Mouse (Mus musculus) heart, embryonic 15.5 days (tissue): ENCODE measurements around the gene Rnf149. TPM values are rescaled to one million over a fixed set of nuclear protein-coding genes. Genes with fewer than 3 reads are reported as not detected.

ENCODE experiments used
- ATAC-seq: fragments of 200-750 bp; cut with Nextera tagmentation; replicated peaks from 2 replicates; pipeline ENCODE4 v1.8.0; 2017; ENCODE audit warnings: low read depth, moderate TSS enrichment; ENCODE audit not compliant: insufficient number of reproducible peaks, insufficient read depth, low FRiP score
- H3K27ac ChIP-seq: fragments of 300-500 bp; sonication (generic); 2 replicates; pipeline ENCODE4 v1.5.1; 2015; ENCODE audit warnings: mild to moderate bottlenecking, inconsistent platforms
- H3K27me3 ChIP-seq: fragments of 300-500 bp; sonication (generic); 2 replicates; pipeline ENCODE4 v1.6.1; 2015; ENCODE audit warnings: inconsistent platforms
- H3K36me3 ChIP-seq: fragments of 300-500 bp; sonication (generic); 2 replicates; pipeline ENCODE4 v1.6.1; 2015; ENCODE audit warnings: mild to moderate bottlenecking, inconsistent platforms
- H3K4me1 ChIP-seq: fragments of 300-500 bp; sonication (generic); replicated peaks from 2 replicates; pipeline ENCODE4 v1.6.1; 2015; ENCODE audit warnings: inconsistent platforms
- H3K4me2 ChIP-seq: fragments of 300-500 bp; sonication (generic); 2 replicates; pipeline ENCODE4 v1.6.1; 2015; ENCODE audit warnings: inconsistent platforms, mild to moderate bottlenecking, moderate library complexity
- H3K4me3 ChIP-seq: fragments of 300-500 bp; sonication (generic); 2 replicates; pipeline ENCODE4 v1.5.1; 2015; ENCODE audit warnings: mild to moderate bottlenecking, inconsistent platforms
- H3K9ac ChIP-seq: fragments of 300-500 bp; sonication (generic); 2 replicates; pipeline ENCODE4 v1.6.1; 2015; ENCODE audit warnings: mild to moderate bottlenecking, inconsistent platforms
- H3K9me3 ChIP-seq: fragments of 300-500 bp; sonication (generic); replicated peaks from 2 replicates; pipeline ENCODE4 v1.6.1; 2016; ENCODE audit warnings: inconsistent platforms
- WGBS: fragments of 180-500 bp; shearing (Covaris S2); methylation state at CpG from one replicate; pipeline ENCODE4 v1.1.7; 2015; ENCODE audit warnings: mixed read lengths; 5-methylcytosine and 5-hydroxymethylcytosine counted together
- polyA plus RNA-seq: library from polyadenylated mRNA; unstranded; fragments of >200 nt; fragmentation: Nextera tagmentation; extraction: Ambion mirVana; gene quantifications from 2 replicates; pipeline ENCODE4 v1.2.1, GENCODE M21; 2015

Rnf149 gene
- polyA plus RNA-seq, 1 experiment from 2014 or later, result 11.6 TPM

DNA sequence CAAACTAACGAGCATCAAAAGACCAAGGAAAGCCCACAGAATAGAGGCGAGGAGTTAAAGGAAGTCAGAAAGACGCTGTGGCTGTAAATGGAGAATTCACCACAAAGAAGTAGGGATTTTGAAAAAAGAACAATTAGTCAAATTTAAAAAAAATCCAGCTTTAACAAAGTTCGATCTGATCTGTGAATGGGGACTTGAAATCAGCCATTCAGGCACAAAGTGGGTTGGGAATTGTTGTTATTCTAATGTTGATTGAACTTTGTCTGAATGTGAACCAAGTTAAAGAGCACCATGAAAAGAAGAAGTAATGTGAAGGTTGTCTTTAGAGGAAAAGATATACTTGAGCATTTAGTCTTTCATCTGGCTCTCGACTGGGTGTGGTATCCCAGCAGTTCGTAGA is 48.9 kb downstream of the Rnf149 start:
- no peaks in the 10 kb centered on the region for H3K9me3 ChIP-seq
- no peaks in the 10 kb centered on the region for H3K4me1 ChIP-seq
- no peak overlapping the region for H3K4me3 ChIP-seq
- no peaks in the 10 kb centered on the region for H3K27me3 ChIP-seq
- ATAC-seq, result no peak
- H3K27ac ChIP-seq, result no peak overlapping the region
- no peak overlapping the region for H3K9ac ChIP-seq
- H3K4me2 ChIP-seq, result no peak overlapping the region
- H3K36me3 ChIP-seq, result no peaks in the 10 kb centered on the region
- WGBS, result 67% methylated on average over 6 of the region's 6 CpGs

DNA sequence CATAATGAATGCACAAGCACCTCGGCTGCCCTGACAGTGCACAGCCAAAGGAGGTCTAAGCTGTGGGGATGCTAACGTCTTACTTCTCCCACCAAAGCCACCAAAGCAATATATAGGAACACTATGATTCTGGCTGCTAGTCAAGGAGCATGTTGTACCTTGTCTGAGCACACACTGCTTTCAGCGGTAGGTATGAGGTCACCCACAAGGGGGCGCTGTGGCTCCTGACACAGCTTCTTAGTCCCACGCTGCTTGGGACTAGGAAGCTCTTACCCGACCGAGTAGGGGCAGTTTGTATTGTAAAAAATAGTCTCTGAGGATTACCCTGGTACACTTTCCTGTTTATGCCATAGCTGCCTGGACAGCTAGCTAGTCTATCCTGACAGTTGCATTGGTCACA is 49.8 kb downstream of the Rnf149 start:
- no peaks in the 10 kb centered on the region for H3K36me3 ChIP-seq
- no peaks in the 10 kb centered on the region for H3K4me1 ChIP-seq
- no peak overlapping the region for H3K9ac ChIP-seq
- 11% methylated on average over 7 of the region's 7 CpGs for WGBS
- ATAC-seq, result no peak
- no peak overlapping the region for H3K4me3 ChIP-seq
- H3K27me3 ChIP-seq, result no peaks in the 10 kb centered on the region
- H3K27ac ChIP-seq, result no peak overlapping the region
- H3K9me3 ChIP-seq, result no peaks in the 10 kb centered on the region
- H3K4me2 ChIP-seq, result no peak overlapping the region

DNA sequence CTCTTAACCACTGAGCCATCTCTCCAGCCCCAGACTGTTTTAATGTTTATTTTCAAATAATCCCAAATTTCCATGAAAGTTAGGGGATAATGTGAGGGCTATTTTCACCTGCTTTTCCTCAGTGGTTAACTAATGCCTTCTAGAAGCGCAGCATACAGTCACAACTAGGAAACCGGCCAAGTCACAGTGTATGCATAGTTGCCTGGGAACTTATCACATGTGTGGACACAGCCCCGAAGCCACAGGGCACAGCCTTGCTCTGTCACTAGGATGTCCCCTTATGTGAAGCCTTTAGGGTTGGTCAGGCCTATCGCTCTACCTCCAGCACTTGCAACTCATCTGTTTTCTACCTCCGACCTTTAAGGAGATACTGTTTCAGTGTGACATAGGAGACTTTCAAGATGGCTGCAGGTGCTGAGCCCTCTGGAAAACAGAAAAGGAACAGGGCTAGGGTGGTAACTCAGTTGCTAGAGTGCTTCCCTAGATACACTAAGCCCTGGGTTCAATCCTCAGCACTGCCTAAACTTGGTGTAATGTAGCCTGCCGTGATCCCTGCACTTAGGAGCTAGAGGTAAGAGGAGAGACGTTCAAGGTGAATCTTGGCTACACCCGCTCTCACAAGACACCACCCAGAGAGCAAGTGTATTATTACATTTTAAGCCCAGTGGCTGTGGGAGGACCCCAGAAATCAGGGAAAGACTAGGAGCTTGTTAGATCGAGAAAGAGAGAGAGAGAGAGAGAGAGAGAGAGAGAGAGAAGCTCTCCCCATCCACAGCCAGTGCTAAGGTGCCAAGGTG is 50.6 kb downstream of the Rnf149 start:
- no peaks in the 10 kb centered on the region for H3K27me3 ChIP-seq
- H3K4me2 ChIP-seq, result no peak overlapping the region
- H3K27ac ChIP-seq, result no peak overlapping the region
- no peaks in the 10 kb centered on the region for H3K36me3 ChIP-seq
- no peaks in the 10 kb centered on the region for H3K9me3 ChIP-seq
- no peak overlapping the region for H3K9ac ChIP-seq
- ATAC-seq, result no peak
- WGBS, result 69% methylated on average over 9 of the region's 9 CpGs
- H3K4me3 ChIP-seq, result no peak overlapping the region
- H3K4me1 ChIP-seq, result no peaks in the 10 kb centered on the region

DNA sequence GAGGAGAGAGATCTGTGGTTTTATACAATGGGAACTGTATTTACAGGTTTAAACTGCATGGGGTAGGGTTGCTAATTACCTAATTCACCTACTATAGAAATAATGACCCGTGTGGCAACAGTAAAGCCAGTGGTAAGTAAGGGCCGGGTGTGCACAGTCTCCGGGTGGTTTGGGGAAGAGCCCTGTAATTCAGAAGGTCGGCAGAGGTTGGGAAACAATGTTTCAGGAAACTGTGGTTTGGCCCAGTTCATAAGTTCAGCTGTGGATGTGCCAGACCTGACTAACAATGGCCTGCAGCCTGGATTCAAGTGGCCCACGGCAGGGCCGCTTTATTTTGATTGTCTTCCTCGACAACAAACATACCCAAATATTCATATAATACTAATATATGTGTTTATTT is 51.4 kb downstream of the Rnf149 start:
- WGBS, result 66% methylated on average over 7 of the region's 7 CpGs
- ATAC-seq, result no peak
- H3K4me1 ChIP-seq, result no peaks in the 10 kb centered on the region
- no peak overlapping the region for H3K4me3 ChIP-seq
- H3K36me3 ChIP-seq, result no peaks in the 10 kb centered on the region
- H3K27ac ChIP-seq, result no peak overlapping the region
- H3K9me3 ChIP-seq, result no peaks in the 10 kb centered on the region
- H3K4me2 ChIP-seq, result no peak overlapping the region
- H3K27me3 ChIP-seq, result no peaks in the 10 kb centered on the region
- no peak overlapping the region for H3K9ac ChIP-seq

DNA sequence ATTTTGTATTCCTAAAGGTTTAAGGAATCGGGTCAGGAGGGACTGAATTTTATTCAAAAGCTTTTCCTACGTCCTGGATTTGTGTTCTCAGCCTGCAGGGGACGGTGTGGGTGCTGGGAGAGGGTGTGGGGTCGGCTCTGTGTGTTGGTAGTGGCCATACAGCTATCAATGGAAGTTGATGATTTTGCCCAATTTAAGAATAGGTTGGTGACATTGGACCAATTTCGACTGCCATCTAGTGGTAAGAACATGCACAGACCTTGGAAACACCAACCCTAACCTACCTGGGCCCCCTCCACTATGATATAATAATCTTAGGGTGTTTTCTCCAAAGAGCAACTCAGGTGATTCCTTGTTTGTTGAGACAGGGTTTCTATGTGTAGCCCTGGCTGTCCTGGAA is 54.7 kb downstream of the Rnf149 start:
- ATAC-seq, result no peak
- 27% methylated on average over 5 of the region's 5 CpGs for WGBS
- Histone ChIP-seq H3K27me3 (no peaks in the 10 kb centered on the region), H3K27ac (no peak overlapping the region), H3K9ac (no peak overlapping the region), H3K4me3 (no peak overlapping the region), H3K9me3 (no peaks in the 10 kb centered on the region), H3K4me1 (no peaks in the 10 kb centered on the region), H3K36me3 (no peaks in the 10 kb centered on the region), H3K4me2 (no peak overlapping the region)

DNA sequence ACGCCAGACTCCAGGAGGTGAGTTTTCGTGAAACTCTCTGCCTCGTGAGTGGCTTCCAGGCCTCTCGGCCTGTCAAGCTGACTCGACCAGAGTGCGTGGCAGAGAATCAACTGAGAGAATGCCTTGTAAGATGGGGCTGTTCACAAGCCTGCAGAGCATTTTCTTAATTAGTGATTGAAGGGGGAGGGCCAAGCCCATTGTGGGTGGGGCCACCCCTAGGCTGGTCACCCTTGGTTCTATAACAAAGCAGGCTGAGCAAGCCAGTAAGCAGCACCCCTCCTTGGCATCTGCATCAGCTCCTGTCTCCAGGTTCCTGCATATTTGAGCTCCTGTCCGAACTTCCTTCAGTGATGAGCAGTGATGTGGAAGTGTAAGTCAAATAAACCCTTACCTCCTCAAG is 55.9 kb downstream of the Rnf149 start:
- 88% methylated on average over 7 of the region's 7 CpGs for WGBS
- Histone ChIP-seq H3K4me1 (no peaks in the 10 kb centered on the region), H3K36me3 (no peaks in the 10 kb centered on the region), H3K4me3 (no peak overlapping the region), H3K27ac (no peak overlapping the region), H3K9ac (no peak overlapping the region), H3K4me2 (no peak overlapping the region), H3K9me3 (no peaks in the 10 kb centered on the region), H3K27me3 (no peaks in the 10 kb centered on the region)
- ATAC-seq, result no peak

DNA sequence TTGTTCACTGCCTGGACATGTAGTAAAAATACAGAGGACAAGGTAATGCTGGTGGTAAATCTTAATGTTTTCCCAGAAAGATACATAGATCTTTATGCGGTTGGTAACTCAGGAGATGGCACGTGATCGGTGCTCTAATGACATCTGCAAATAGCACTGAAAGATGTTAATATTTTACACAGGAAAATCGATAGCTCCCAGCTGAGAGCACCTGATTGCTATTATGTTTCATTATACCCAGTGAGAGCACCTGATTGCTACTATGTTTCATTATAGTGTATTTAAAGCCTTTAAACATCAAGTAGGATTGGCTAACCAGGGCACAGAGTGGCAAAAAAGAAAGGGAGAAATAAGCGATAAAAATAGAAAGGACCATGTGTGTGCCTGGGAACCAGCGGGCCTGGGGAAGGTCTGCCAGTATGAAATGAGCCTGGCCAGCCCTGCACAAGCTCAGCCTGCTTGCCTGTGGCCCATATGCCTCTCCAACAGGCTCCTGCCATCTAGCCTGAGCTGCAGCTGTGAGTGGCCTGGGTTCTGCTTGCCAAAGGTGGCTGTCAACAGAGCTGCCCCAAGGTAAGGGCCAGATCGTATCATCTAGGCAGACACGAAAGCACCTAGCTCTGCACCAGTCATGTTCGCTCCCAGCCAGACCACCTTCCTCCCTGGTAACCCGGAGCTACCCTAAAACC is 61.8 kb downstream of the Rnf149 start:
- H3K4me3 ChIP-seq, result no peak overlapping the region
- H3K9me3 ChIP-seq, result no peaks in the 10 kb centered on the region
- WGBS, result 79% methylated on average over 10 of the region's 10 CpGs
- H3K27ac ChIP-seq, result no peak overlapping the region
- no peaks in the 10 kb centered on the region for H3K36me3 ChIP-seq
- H3K4me2 ChIP-seq, result no peak overlapping the region
- no peak overlapping the region for H3K9ac ChIP-seq
- H3K4me1 ChIP-seq, result no peaks in the 10 kb centered on the region; the same call in 1 of the 2 replicates
- no peaks in the 10 kb centered on the region for H3K27me3 ChIP-seq
- no peak for ATAC-seq

DNA sequence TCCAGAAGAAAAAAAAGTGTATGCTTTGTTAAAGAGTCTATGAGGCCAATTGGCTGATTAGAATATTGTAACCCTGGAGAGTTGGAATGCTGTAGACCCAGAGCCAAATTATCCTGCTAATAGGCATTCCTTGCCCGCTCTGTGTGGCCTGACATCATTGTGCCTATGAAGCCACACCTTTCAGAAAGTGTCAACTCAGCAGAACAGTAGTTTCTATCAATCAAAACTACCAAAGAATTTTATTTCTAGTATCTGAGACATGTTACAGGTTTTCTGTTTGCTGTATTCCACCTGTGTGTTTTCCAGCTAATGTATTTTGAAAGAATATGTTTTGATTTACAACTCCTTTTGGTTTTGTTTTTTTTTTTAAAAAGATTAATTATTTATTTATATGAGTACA is 65.0 kb downstream of the Rnf149 start:
- Histone ChIP-seq H3K4me2 (no peak overlapping the region), H3K9me3 (no peaks in the 10 kb centered on the region), H3K4me1 (no peaks in the 10 kb centered on the region; the same call in 1 of the 2 replicates), H3K27ac (no peak overlapping the region), H3K9ac (no peak overlapping the region), H3K27me3 (no peaks in the 10 kb centered on the region), H3K4me3 (no peak overlapping the region), H3K36me3 (no peaks in the 10 kb centered on the region)
- WGBS, result 79% methylated on average over 1 of the region's 1 CpGs
- ATAC-seq, result no peak

DNA sequence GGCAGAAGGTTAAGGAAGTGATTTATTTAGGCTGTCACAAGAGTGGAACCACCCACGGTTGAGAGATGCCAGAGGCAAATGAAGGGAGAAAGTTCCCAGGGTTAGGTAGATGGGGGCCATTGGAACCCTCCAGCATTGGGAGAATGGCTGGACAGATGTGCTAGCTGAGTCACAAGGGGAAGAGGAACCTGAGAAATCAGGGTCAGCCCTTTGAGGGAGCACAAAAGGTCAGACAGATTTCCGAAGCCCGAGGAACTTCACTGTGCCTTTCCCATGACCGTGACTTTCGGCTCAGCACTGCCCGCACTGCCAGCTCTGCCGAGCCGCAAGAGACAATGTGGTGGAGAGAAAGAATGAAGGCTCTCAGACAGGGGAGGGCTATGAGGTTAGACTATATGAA is 65.4 kb downstream of the Rnf149 start:
- Histone ChIP-seq H3K4me1 (no peaks in the 10 kb centered on the region; the same call in 1 of the 2 replicates), H3K27ac (no peak overlapping the region), H3K4me2 (no peak overlapping the region), H3K4me3 (no peak overlapping the region), H3K36me3 (no peaks in the 10 kb centered on the region), H3K9me3 (no peaks in the 10 kb centered on the region), H3K9ac (no peak overlapping the region), H3K27me3 (no peaks in the 10 kb centered on the region)
- WGBS, result 77% methylated on average over 8 of the region's 8 CpGs
- no peak for ATAC-seq

DNA sequence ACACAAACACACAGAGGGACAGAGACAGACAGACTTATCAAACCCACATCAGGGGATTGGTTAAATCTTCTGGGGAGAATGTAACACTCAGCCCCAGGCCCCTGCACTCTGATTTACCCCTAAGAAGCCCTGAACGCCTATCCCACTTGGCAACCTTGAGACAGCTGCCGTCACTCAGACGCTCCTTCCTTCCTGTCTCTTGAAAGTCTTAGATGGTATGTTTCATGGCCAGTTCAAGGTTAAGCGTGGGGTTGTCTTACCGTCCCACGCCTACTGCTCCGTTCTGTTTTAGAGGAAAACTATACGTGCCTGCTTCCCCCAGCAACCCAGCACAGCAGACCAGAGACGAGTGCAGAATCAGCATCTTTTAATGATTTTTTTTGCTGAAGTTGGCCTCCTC is 71.6 kb downstream of the Rnf149 start:
- Histone ChIP-seq H3K4me3 (no peak overlapping the region), H3K9me3 (no peaks in the 10 kb centered on the region), H3K9ac (no peak overlapping the region), H3K4me2 (no peak overlapping the region), H3K27ac (no peak overlapping the region), H3K36me3 (no peaks in the 10 kb centered on the region), H3K27me3 (no peaks in the 10 kb centered on the region), H3K4me1 (no peaks in the 10 kb centered on the region)
- ATAC-seq, result no peak
- WGBS, result 59% methylated on average over 9 of the region's 9 CpGs

DNA sequence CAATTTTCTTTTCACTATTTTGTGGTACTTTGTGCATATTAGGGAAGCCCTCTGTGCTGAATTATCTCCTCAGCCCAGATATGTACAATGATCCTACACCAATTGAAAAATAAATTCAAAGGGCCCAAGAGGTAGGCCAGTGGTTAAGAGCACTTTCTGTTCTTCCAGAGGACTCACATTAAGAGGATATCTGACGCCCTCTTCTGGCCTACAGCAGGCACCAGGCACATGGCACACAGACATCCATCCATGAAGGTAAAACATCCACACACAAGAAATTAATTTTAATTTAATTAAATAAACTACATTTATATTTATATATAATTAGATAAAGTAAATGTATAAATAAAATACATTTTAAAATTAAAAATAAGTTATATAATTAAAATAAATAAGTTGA is 72.9 kb downstream of the Rnf149 start:
- Histone ChIP-seq H3K36me3 (no peaks in the 10 kb centered on the region), H3K9ac (no peak overlapping the region), H3K4me1 (no peaks in the 10 kb centered on the region), H3K27me3 (no peaks in the 10 kb centered on the region), H3K27ac (no peak overlapping the region), H3K4me2 (no peak overlapping the region), H3K4me3 (no peak overlapping the region), H3K9me3 (no peaks in the 10 kb centered on the region)
- WGBS, result 4% methylated on average over 1 of the region's 1 CpGs
- ATAC-seq, result no peak
